Comparison of ENCODE assay signal across 10 mouse cellular contexts in the genomic region with DNA sequence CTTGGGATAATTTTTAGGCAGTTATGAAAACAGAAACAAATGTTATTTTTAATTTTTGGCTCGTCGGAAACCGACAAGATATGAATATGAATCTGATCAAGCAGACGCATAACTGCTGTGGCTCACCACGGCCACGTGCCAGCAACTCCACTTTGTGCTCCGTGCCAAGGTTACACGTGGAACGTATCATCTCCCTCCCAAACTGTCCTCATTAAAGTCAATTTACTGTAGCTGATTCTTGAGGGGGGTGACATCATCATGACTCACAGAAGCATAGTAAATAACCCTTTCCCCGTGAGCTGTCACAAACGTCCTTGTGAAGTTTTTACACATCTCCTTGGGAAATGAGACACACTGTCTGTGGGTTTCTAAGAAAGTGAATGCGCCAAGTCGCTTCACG.
DNase-seq lines count a peak whose midpoint lies in the region; ATAC-seq and TF ChIP-seq lines count a peak whose summit lies in the region.
"Had no signal": no experiment of that assay in that cellular context is flagged by ENCODE, and none has a peak within 500 bp of the region (broad histone marks: within the 10 kb centered on the region; RNA-seq: fewer than 3 reads in every experiment).

No protein-coding gene starts in this region.

- H3K27me3 ChIP-seq in lung, embryonic 16.5 days (ENCODE audit: control insufficient read depth, insufficient read depth, low read depth, low read length) = no peaks in the 10 kb centered on the region

- no peak overlapping the region for H3K27ac ChIP-seq in gastrocnemius, adult 2 months
- no peak overlapping the region for H3K27ac ChIP-seq in lung, embryonic 16.5 days (ENCODE audit: low read length)

- no peak overlapping the region for H3K4me3 ChIP-seq in gastrocnemius, adult 2 months
- no peak overlapping the region for H3K4me3 ChIP-seq in lung, embryonic 16.5 days (ENCODE audit: low read length)

- no peak for TF ChIP-seq CTCF in gastrocnemius, adult 2 months (IDR thresholded peaks at IDR 0.05)
- no peak for TF ChIP-seq CTCF in brain, embryonic 14.5 days (IDR thresholded peaks at IDR 0.05; ENCODE audit: borderline replicate concordance, extremely low read depth, insufficient read depth, insufficient read length)

- H3K9me3 ChIP-seq in lung, embryonic 16.5 days (ENCODE audit: control insufficient read depth, low read length) = no peaks in the 10 kb centered on the region
- H3K9me3 ChIP-seq: G1E had no signal

- intact Hi-C loops in gastrocnemius, adult 2 months (cut with DNase I) = no loop called here
- intact Hi-C loops in gastrocnemius, postnatal 36 days (cut with DNase I) = no loop called here

- DNase-seq in gastrocnemius, adult 2 months = peak; percentile 48
- no peak for DNase-seq in gastrocnemius, postnatal 36 days
- no peak for DNase-seq in lung, postnatal 25 days (ENCODE audit: low spot score)
- peak; percentile 44 for DNase-seq in brain, embryonic 14.5 days (ENCODE audit: low read depth)
- DNase-seq in testis, postnatal 10 days (ENCODE audit: low spot score) = peak; percentile 57
- DNase-seq in retina, embryonic 14.5 days (ENCODE audit: low spot score) = no peak
- DNase-seq: cerebellum, adult 8-10 months had no signal

- WGBS in lung, embryonic 16.5 days = 48% methylated on average over 14 of the region's 14 CpGs

- TF ChIP-seq POLR2A in brain, embryonic 14.5 days (IDR thresholded peaks at IDR 0.05; ENCODE audit: borderline replicate concordance, extremely low read depth, insufficient read depth, insufficient read length, poor library complexity, severe bottlenecking) = no peak

- H3K9ac ChIP-seq in lung, embryonic 16.5 days (ENCODE audit: low read length) = no peak overlapping the region

- ATAC-seq in lung, embryonic 16.5 days (ENCODE audit: low read depth) = peak; percentile 71
- ATAC-seq in granulocyte monocyte progenitor cell, adult 5-6 weeks (replicated peaks; ENCODE audit: poor library complexity, severe bottlenecking) = no peak

- H3K36me3 ChIP-seq in lung, embryonic 16.5 days (ENCODE audit: control insufficient read depth, insufficient read depth, low read length) = no peaks in the 10 kb centered on the region

- peaks cover 5% of the 10 kb centered on the region for H3K4me1 ChIP-seq in lung, embryonic 16.5 days (replicated peaks; ENCODE audit: control insufficient read depth, insufficient read depth, low read length)

- H3K4me2 ChIP-seq in lung, embryonic 16.5 days (ENCODE audit: low read depth, low read length) = no peak overlapping the region

Comparison
In these comparisons a context has a peak if more than half of its experiments do, and no peak if none do; other contexts are left out.
1. DNase-seq: peak in gastrocnemius, adult 2 months (single experiment), brain, embryonic 14.5 days (single experiment) and testis, postnatal 10 days (single experiment); none in gastrocnemius, postnatal 36 days (0 of 2), lung, postnatal 25 days (single experiment) and retina, embryonic 14.5 days (single experiment).